Mouse (Mus musculus): ENCODE data around the gene Klrb1. TPM values are rescaled to one million over a fixed set of nuclear protein-coding genes. Genes with fewer than 3 reads are reported as not detected.

Klrb1 gene
- total and polyA plus RNA-seq, 3 experiments: 0.29 to 1.1 (median 1.1) TPM

DNA sequence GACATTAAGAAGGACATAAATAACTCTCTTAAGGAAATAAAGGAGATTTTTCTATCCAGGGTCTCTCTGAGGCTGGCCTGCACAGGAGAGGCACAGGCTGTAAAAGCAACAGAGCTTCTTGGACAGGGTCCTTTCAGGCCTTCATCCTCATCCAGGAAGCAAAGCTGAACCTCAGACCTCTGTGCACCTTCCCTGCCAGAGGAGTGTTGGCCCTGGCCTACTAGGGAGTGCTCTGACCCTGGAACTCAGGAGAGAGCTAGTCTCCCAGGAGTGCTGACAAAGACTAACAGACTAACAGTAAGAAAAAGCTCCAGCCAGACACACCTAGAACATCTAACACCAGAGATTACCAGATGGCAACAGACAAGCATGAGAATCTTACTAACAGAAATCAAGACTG, 43.3 kb downstream of the Klrb1 start:
- Histone ChIP-seq H3K27ac (ENCODE audit: insufficient read depth, low read depth) (no peak overlapping the region), H3K4me3 (replicated peaks in 1 of 3; ENCODE audit: low read depth in 2 of 3, low read length in 2 of 3, poor library complexity in 1 of 3) (no peak overlapping the region), H3K4me1 (ENCODE audit: control insufficient read depth in 1 of 2, insufficient read depth in 2 of 2) (no peaks in the 10 kb centered on the region), H3K4me2 (ENCODE audit: insufficient read depth, low read depth, poor library complexity, severe bottlenecking) (no peak overlapping the region), H3K79me2 (replicated peaks; ENCODE audit: control insufficient read depth, extremely low read depth, insufficient read depth, poor library complexity, severe bottlenecking) (no peaks in the 10 kb centered on the region), H3K9ac (ENCODE audit: insufficient read depth, low read depth) (no peak overlapping the region), H3K36me3 (replicated peaks in 1 of 2; ENCODE audit: control insufficient read depth in 1 of 2, insufficient read depth in 1 of 2, low read length in 1 of 2) (no peaks in the 10 kb centered on the region), H3K9me3 (replicated peaks; ENCODE audit: low read length) (no peaks in the 10 kb centered on the region), H3K27me3 (replicated peaks) (no peaks in the 10 kb centered on the region)
- DNase-seq (ENCODE audit: extremely low read depth): no peak
- TF ChIP-seq MYC (IDR thresholded peaks at IDR 0.05; ENCODE audit: low read depth, low read length) (no peak), HCFC1 (IDR thresholded peaks at IDR 0.05; ENCODE audit: low read depth, low read length) (no peak)
- dilution Hi-C loops (cut with MboI; ENCODE audit: extremely low pct_ligation_motif_present, extremely low pct_unique_long_range_greater_than_20kb, low sequenced_read_pairs) (no loop called here), in situ Hi-C loops (cut with MboI; ENCODE audit: low pct_ligation_motif_present, low pct_unique_long_range_greater_than_20kb, low sequenced_read_pairs) (no loop called here)

DNA sequence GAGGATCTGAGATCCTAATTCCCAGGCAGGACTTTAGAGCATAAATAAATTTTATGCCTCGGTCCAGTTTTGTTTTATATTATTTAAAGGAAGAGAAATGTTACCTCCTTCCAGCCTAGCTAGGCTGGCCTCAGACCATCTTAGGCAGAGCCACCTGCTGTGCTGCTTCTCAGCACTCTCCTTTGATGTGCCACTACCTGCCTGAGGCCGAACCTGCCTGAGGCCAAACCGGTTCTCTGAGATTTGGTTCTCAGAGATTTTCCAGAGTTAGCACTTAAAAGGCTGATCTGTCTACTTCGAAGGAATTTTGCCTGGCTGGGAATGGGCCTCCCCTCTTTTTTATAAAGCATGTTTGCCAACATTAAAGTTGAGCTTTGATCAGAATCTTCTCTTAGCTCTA, 52.9 kb downstream of the Klrb1 start:
- TF ChIP-seq ZKSCAN1 (IDR thresholded peaks at IDR 0.05; ENCODE audit: borderline replicate concordance, low read depth, low read length) (no peak), GABPA (IDR thresholded peaks at IDR 0.05; ENCODE audit: insufficient replicate concordance, low read depth, low read length) (no peak), E2F4 (IDR thresholded peaks at IDR 0.05; ENCODE audit: insufficient replicate concordance, low read depth, low read length) (no peak), USF1 (IDR thresholded peaks at IDR 0.05; ENCODE audit: low read depth, low read length) (no peak), POLR2A (IDR thresholded peaks at IDR 0.05; ENCODE audit: low read depth, low read length) (no peak), BHLHE40 (IDR thresholded peaks at IDR 0.05; ENCODE audit: low read depth, low read length) (no peak), MXI1 (IDR thresholded peaks at IDR 0.05; ENCODE audit: low read depth, low read length) (no peak), POLR2AphosphoS2 (IDR thresholded peaks at IDR 0.05; ENCODE audit: low read depth, low read length) (no peak), MYC (IDR thresholded peaks at IDR 0.05; ENCODE audit: low read depth, low read length) (no peak), SMC3 (IDR thresholded peaks at IDR 0.05; ENCODE audit: low read depth, low read length) (no peak), HCFC1 (IDR thresholded peaks at IDR 0.05; ENCODE audit: low read depth, low read length) (no peak), CHD1 (IDR thresholded peaks at IDR 0.05; ENCODE audit: low read depth, low read length) (no peak), MAX (IDR thresholded peaks at IDR 0.05; ENCODE audit: low read length) (no peak), USF2 (conservative IDR thresholded peaks at IDR 0.05; ENCODE audit: low read depth, low read length) (no peak), TCF12 (IDR thresholded peaks at IDR 0.05; ENCODE audit: low read depth, low read length) (no peak), UBTF (IDR thresholded peaks at IDR 0.05; ENCODE audit: low read depth, low read length) (no peak), ZNF384 (IDR thresholded peaks at IDR 0.05; ENCODE audit: low read depth, low read length) (no peak), MAFK (IDR thresholded peaks at IDR 0.05; ENCODE audit: insufficient replicate concordance, low read length) (no peak), NELFE (IDR thresholded peaks at IDR 0.05; ENCODE audit: low read depth, low read length) (no peak)
- Histone ChIP-seq H3K79me2 (replicated peaks; ENCODE audit: control insufficient read depth, extremely low read depth, insufficient read depth, poor library complexity, severe bottlenecking) (no peaks in the 10 kb centered on the region), H3K9me3 (replicated peaks; ENCODE audit: low read length) (no peaks in the 10 kb centered on the region), H3K4me2 (ENCODE audit: insufficient read depth, low read depth, poor library complexity, severe bottlenecking) (no peak overlapping the region), H3K4me3 (replicated peaks in 1 of 3; ENCODE audit: low read depth in 2 of 3, low read length in 2 of 3, poor library complexity in 1 of 3) (no peak overlapping the region), H3K27me3 (replicated peaks) (no peaks in the 10 kb centered on the region), H3K9ac (ENCODE audit: insufficient read depth, low read depth) (no peak overlapping the region), H3K4me1 (ENCODE audit: control insufficient read depth in 1 of 2, insufficient read depth in 2 of 2) (no peaks in the 10 kb centered on the region), H3K36me3 (replicated peaks in 1 of 2; ENCODE audit: control insufficient read depth in 1 of 2, insufficient read depth in 1 of 2, low read length in 1 of 2) (no peaks in the 10 kb centered on the region), H3K27ac (ENCODE audit: insufficient read depth, low read depth) (no peak overlapping the region)
- no peak for DNase-seq (ENCODE audit: extremely low read depth)
- dilution Hi-C loops (cut with MboI; ENCODE audit: extremely low pct_ligation_motif_present, extremely low pct_unique_long_range_greater_than_20kb, low sequenced_read_pairs) (no loop called here), in situ Hi-C loops (cut with MboI; ENCODE audit: low pct_ligation_motif_present, low pct_unique_long_range_greater_than_20kb, low sequenced_read_pairs) (no loop called here)

All from CH12.LX (cell line).